Mouse (Mus musculus): ENCODE results near the gene Ifnz.
"Not testable (repeated sequence)": the region's sequence is repeated elsewhere in the genome, so short reads cannot be mapped to it uniquely, and the experiment has no call there.

GRCm38 (mm10) chr4:88793936-88794675 is 12.2 kb downstream of the Ifnz start, which contains the start of gene Gm13275:
- not testable (repeated sequence) for TF ChIP-seq CTCF (conservative IDR thresholded peaks at IDR 0.05; ENCODE audit: low read length); NANOG (IDR thresholded peaks at IDR 0.05; ENCODE audit: borderline replicate concordance, low read length); POU5F1 (IDR thresholded peaks at IDR 0.05; ENCODE audit: borderline replicate concordance, low read length)

Measured in E14TG2a.4 (cell line).